Mouse (Mus musculus): ENCODE results near the gene Ceacam19.

- TF ChIP-seq CTCF (IDR thresholded peaks at IDR 0.05) (no peak), EP300 (IDR thresholded peaks at IDR 0.05) (no peak)
Observed at GRCm38 (mm10) chr7:19923797-19924196, 36.0 kb upstream of the Ceacam19 start.
